ENCODE assay signal across 11 mouse cellular contexts in genomic region chr13:20398311-20398710, GRCm38 (mm10).
DNase-seq lines count a peak whose midpoint lies in the region.
"Had no signal": no experiment of that assay in that cellular context is flagged by ENCODE, and none has a peak within 500 bp of the region (broad histone marks: within the 10 kb centered on the region; RNA-seq: fewer than 3 reads in every experiment).

No protein-coding gene starts in this region.

- intact Hi-C loops in heart, postnatal 14 days (cut with DNase I): no loop called here

- DNase-seq in frontal cortex, adult 2 months (ENCODE audit: extremely low spot score in 1 of 2, low spot score in 1 of 2): peak; percentile 43 to 66
- no peak for DNase-seq in frontal cortex, postnatal 10 days (ENCODE audit: low spot score in 2 of 2)
- DNase-seq in right cerebral cortex, adult 2 months (ENCODE audit: low spot score in 2 of 2): peak; percentile 27 to 28
- DNase-seq in right cerebral cortex, postnatal 4 days: no peak
- peak; percentile 19 to 28 for DNase-seq in heart, postnatal 14 days
- peak; percentile 46 for DNase-seq in skeletal muscle tissue, adult 2 months (ENCODE audit: low read depth, low spot score)
- DNase-seq in spleen, adult 12 weeks (ENCODE audit: low spot score): no peak
- no peak for DNase-seq in layer of hippocampus, adult 9-11 months
- DNase-seq: cerebellum, postnatal 14 days; kidney, adult 9 months; thymus, adult 18-20 months had no signal

Comparison
In these comparisons a context has a peak if more than half of its experiments do, and no peak if none do; other contexts are left out.
1. DNase-seq: peak in frontal cortex, adult 2 months (2 of 2), right cerebral cortex, adult 2 months (2 of 2), heart, postnatal 14 days (2 of 2) and skeletal muscle tissue, adult 2 months (single experiment); none in frontal cortex, postnatal 10 days (0 of 2), right cerebral cortex, postnatal 4 days (single experiment), spleen, adult 12 weeks (single experiment) and layer of hippocampus, adult 9-11 months (single experiment).